Mouse (Mus musculus): ENCODE results near the gene Gal3st1.
"Not testable (repeated sequence)": the region's sequence is repeated elsewhere in the genome, so short reads cannot be mapped to it uniquely, and the experiment has no call there.

Gal3st1 gene

GRCm38 (mm10) chr11:3982275-3983209 lies 894 bp upstream of the Gal3st1 start:
- no peak for DNase-seq (ENCODE audit: low read depth in 1 of 2, low spot score in 2 of 2)

DNA sequence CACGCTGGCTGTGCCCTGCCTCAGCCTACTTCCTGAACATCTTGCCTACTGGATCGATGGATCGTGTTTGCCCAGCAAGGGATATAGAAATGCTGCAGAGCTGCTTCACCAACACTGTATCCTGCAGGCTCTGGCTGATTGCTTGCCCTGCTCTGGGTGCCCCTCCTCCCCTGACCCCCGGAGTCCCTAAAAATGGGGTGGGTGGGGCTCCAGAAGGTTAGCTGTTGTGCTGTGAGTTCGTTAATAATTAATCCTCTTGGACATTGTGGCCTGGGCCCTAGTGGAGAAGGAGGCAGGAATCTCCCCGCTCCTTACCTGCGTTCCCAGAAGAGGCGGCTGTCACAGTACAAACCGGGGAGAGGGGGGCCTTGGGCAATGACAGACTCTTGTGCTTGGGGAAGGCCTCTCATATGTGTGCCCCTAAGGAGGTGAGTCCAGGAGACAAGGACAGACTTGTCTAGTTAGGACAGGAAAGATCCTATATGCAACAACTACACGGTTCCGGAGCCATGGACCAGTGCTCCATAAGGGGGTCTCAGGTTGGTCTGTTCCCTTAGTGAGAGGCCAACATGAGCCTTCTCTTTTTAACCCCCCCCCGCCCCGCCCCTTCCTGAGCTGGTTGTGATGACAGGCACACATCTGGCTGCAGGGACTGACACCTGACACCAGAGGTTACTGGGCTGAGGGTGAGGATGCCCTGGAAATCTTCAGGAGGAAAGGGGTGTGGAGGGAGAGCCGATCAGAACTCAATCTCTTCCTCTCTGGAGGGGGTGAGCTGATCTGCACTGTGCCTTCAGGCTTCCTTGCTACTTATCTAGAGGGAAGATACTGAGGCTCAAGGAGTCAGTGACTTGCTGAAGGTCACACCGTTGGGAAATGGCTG lies 668 bp downstream of the Gal3st1 start:
- DNase-seq (ENCODE audit: low read depth in 1 of 2, low spot score in 2 of 2), result no peak

DNA sequence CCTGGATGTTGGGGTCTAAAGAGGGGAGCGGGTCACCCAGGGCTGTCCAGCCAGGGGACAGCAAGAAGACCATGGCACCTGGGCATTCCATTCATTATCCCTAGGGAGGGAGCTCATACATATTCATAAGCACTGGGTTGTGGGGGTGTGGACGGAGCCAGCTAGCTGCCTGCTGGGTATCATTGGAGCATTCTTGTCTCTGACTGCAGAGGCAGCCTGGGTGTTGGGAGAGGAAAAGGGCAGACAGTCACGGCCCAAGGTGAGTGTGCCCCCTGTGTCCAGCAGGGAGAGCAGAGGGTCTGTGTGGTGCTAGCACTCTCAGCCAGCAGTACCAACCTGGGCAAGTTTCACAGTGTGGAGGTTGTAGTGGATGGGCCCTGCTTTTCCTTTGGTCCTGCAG lies 6.3 kb downstream of the Gal3st1 start:
- DNase-seq (ENCODE audit: low read depth in 1 of 2, low spot score in 2 of 2), result no peak

DNA sequence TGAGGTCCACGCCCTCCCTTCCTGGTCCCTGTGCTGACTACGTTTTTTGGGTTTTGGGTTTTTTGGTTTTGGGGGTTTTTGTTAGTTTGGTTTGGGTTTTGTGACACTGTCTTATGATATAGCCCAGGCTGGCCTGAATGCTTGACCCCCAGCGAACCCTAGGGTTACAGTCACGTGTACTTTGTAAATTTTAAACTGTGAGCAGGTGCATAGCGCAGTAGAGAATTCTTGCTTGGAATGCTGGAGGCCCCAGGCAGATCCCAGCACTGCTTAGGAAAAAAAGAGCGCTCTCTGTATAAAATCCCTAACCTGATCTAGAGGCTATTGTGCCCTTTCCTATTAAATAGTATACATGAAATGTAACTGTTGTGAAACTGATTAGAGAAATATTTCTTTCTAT lies 9.7 kb downstream of the Gal3st1 start:
- no peak for DNase-seq (ENCODE audit: low read depth in 1 of 2, low spot score in 2 of 2)

GRCm38 (mm10) chr11:3993914-3994313 lies 10.5 kb downstream of the Gal3st1 start:
- no peak for DNase-seq (ENCODE audit: low read depth in 1 of 2, low spot score in 2 of 2)

DNA sequence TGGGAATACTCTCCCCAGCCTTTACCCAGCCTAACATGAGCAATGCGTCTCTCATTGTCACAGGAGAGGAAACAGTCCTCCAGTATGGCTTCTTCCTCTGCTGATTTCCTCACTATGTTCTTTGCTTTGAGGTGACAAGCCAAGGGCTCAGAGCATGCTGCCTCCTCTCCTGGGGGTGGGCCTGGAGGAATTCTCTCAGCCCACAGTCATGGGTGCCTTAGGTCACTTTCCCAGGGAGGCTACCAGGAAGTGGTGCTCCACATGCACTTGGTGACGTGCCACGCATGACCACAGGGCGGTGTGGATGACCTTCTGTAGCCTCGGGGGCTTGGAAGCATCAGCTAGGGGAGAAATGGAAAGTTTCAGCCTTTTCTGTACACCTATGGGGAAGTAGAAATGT lies 12.1 kb downstream of the Gal3st1 start:
- no peak for DNase-seq (ENCODE audit: low read depth in 1 of 2, low spot score in 2 of 2)

DNA sequence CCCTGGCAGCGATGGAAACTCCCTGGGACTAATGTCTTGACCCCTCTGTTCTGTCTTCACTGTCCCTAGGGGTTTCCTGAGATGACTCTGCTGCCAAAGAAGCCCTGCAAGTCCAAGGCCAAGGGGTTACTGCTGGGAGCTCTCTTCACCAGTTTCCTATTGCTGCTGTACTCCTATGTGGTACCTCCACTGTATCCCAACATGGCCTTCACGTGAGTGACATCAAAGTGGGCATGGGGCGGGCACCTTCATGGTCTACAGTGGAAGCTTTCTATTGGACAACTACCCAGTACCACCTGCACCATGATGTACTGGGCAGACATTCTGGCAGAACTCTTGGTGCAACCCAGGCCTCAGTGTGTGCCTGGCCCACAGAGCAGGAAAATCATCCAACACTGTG lies 13.4 kb downstream of the Gal3st1 start:
- no peak for DNase-seq (ENCODE audit: low read depth in 1 of 2, low spot score in 2 of 2)

GRCm38 (mm10) chr11:3997978-3998720 lies 14.7 kb downstream of the Gal3st1 start:
- DNase-seq (ENCODE audit: low read depth in 1 of 2, low spot score in 2 of 2), result peak; percentile 7 to 8

- no peak for DNase-seq (ENCODE audit: low read depth in 1 of 2, low spot score in 2 of 2)
Measured at GRCm38 (mm10) chr11:3999547-3999946, 16.1 kb downstream of the Gal3st1 start.

- DNase-seq (ENCODE audit: low read depth in 1 of 2, low spot score in 2 of 2), result peak; percentile 12 to 27
Measured at GRCm38 (mm10) chr11:4001603-4002002, 18.2 kb downstream of the Gal3st1 start.

DNA sequence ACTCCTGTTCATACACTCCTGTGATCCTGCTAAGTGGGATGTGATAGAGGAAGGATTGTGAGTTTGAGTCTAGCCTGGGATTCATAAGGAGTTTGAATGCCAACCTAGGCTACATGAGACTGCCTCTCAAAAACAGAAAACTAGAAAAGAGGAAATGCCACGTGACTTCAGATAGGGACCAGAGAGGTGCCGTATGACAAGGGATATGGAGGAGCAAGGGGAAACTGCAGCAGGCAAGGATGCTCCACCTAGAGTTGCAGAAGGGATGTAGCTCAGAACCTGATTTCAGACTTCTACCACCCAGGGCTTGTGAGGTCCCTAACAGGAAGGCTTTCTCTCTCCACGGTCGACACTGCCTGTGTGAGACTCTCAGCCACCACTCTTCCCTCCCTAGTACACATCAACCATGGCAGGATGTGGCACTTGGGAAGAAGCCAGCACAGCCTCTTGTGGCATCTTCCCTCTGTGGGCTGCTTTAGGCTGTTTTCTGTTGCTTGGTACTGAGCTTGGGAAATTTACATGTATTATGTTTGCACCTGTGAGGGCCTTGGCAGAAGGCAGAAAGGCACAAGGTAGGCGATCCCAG lies 21.9 kb downstream of the Gal3st1 start:
- DNase-seq (ENCODE audit: low read depth in 1 of 2, low spot score in 2 of 2), result no peak

- no peak for DNase-seq (ENCODE audit: low read depth in 1 of 2, low spot score in 2 of 2)
Measured at GRCm38 (mm10) chr11:4006462-4006861, 23.0 kb downstream of the Gal3st1 start.

DNA sequence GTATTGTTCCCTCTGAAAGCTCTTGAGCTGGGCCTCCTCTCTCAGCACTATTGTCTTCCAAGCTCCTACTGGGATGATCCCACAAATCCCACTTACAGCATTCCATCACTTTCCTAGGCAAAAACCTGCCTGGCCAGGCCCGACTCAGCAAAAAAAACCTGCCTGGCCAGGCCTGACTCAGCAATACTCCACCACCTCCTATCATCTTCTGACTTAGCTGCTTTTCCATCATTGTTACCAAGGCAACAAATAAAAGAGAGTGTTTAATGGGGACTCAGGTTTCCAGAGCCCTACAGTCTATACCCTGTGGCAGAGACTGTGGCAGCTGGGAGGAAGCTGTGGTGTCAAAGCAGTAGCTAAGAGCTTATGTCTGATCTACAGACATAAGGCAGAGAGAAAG lies 29.2 kb downstream of the Gal3st1 start:
- no peak for DNase-seq (ENCODE audit: low read depth in 1 of 2, low spot score in 2 of 2)

DNA sequence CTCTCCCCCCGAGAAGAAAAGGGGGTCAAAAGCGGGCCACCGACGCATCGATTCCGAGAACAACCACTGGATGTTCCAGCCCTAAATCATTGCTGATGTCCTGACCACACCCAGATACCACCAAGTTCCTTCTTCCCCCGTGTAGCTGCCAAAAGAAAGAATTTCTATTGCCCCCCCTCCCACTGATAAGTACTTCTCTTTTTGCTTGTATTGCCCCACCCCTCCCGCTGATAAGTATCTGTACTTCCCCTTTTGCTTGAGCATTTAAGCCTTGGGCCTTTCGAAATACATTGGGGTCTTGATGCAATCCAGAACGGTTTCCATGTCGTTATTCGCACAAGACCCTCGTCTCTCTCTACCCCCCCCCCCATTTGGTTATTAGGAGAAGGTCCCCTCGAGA lies 32.4 kb downstream of the Gal3st1 start:
- not testable (repeated sequence) for DNase-seq (ENCODE audit: low read depth in 1 of 2, low spot score in 2 of 2)

DNA sequence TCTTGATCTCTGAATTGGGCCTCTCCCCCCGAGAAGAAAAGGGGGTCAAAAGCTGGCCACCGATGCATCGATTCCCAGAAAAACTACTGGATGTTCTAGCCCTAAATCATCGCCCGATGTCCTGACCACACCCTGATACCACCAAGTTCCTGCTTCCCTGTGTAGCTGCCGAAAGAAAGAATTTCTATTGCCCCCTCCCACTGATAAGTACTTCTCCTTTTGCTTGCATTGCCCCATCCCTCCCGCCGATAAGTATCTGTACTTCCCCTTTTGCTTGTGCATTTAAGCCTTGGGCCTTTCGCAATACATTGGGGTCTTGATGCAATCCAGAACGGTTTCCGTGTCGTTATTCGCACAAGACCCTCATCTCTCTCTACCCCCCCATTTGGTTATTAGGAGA lies 38.7 kb downstream of the Gal3st1 start:
- DNase-seq (ENCODE audit: low read depth in 1 of 2, low spot score in 2 of 2), result peak in 1 of 2 experiments; percentile 9

GRCm38 (mm10) chr11:4023321-4023720 lies 39.9 kb downstream of the Gal3st1 start:
- no peak for DNase-seq (ENCODE audit: low read depth in 1 of 2, low spot score in 2 of 2)

DNA sequence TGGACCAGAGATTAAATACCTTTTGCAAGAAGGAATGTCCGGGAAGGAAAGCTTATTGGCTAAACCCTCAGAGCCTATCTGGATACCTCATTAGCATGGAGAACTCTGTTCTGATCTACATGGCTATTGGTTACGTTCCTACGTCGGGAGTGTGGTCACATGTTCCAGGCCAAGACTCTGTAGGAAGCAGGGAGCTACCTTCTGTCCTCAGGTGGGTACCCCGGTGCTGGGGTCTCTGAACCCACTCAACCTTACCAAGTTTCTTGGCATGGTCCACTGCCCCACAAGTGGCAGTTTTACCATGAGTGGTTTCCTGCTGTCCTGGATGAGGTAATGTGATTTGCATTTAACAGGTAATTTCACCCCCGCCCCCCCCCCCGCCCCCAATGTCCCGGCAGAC lies 43.6 kb downstream of the Gal3st1 start:
- no peak for DNase-seq (ENCODE audit: low read depth in 1 of 2, low spot score in 2 of 2)

- no peak for DNase-seq (ENCODE audit: low read depth in 1 of 2, low spot score in 2 of 2)
Measured at GRCm38 (mm10) chr11:4027561-4028334, 44.3 kb downstream of the Gal3st1 start.

DNA sequence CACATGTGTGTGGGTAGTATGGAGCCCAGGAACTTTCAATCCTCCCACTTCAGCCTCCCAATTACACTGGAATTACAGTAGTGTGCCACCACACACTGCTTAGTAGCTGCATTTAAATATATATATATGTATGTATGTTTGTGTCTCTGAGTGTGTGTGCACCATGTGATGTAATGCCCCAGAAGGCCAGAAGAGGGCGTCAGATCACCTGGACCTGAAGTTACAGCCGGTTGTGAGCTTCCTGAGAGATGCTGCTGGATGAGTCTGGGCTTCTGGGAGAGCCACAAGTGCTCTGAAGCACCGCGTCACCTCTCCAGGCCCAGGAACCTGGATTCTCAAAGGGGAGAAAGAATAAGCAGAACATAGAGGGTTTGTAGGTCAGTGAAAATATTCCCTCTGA lies 45.9 kb downstream of the Gal3st1 start:
- no peak for DNase-seq (ENCODE audit: low read depth in 1 of 2, low spot score in 2 of 2)

All from monocyte, adult 2 months (primary cell).